Mouse (Mus musculus): ENCODE results near the gene Galnt7.

DNA sequence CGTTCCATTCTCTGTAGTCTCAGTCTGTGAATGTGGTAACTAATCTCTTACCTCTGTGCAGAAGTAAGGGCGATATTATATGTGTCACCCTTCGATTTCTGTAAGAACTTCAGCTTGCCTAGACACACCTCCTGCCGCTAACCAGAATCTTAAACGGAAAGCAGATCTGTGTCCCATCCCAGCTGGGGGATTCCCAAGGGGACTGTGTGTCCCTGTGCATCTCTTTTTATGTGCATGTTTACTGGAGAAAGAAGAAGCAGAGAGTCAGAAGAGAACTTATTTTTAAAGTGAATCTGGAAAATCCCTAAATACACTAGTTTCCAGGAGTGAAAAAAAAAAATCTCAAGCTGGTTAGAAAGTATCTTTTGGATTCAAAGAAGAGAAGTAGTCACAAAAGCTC is 75.5 kb downstream of the Galnt7 start:
- TF ChIP-seq CTCF (IDR thresholded peaks at IDR 0.05; ENCODE audit: low read depth, low read length) (no peak), POLR2A (IDR thresholded peaks at IDR 0.05; ENCODE audit: extremely low read depth, insufficient read depth, low read length) (no peak)
